Mouse (Mus musculus): ENCODE measurements around the gene Cdrt4. TPM values are rescaled to one million over a fixed set of nuclear protein-coding genes. Genes with fewer than 3 reads are reported as not detected.
A peak's percentile ranks its signal among the peaks of the same experiment; 100 is the strongest.

The Cdrt4 gene
- polyA plus RNA-seq, 1 experiment = not detected

- DNase-seq (ENCODE audit: low read depth, low spot score) = no peak
- 67% methylated on average over 6 of the region's 6 CpGs for WGBS
These were observed 13.0 kb upstream of the Cdrt4 start for GRCm38 (mm10) chr11:62937986-62938385.

- WGBS = 75% methylated on average over 5 of the region's 5 CpGs
- DNase-seq (ENCODE audit: low read depth, low spot score) = no peak
These were observed 12.1 kb upstream of the Cdrt4 start for GRCm38 (mm10) chr11:62938921-62939320.

DNA sequence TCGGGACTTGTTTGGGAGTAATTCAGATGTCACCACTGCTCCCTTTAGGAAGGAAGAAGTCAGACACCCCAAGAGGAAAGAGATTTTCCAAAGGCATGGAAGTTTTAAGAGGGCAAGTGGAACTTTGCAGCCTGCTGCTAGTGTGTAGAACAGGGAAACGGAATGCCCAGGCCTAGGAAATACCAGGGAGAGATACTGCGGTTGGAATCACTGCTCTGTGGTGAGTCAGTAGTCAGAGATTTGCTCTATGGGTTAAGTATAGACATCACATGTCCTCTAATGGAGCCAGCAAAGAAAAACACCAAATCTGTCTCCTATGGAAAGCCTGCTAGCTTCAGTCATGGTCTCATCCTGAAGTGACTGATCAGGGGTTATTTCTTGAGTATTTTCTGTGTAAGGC lies 10.8 kb upstream of the Cdrt4 start:
- 72% methylated on average over 3 of the region's 3 CpGs for WGBS
- DNase-seq (ENCODE audit: low read depth, low spot score) = no peak

DNA sequence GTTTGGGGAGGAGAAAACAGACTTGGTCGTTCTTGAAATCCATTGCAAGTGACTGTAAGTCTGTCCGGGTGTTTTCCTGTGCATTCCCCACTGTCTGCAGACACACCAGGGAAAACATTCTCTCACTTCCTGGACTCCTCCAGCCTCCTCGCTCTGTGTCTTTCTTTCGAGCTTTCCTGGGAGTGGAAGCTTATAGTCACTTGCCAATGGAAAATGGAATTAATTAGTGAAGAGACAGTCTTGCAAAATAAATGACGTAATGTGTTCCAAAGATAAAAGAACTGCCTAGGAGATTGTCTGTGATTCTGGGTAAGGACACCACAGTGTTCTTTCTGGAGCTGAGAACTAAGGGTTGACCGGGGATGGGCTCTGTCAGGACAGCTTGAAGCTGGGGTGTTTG lies 7.5 kb upstream of the Cdrt4 start:
- no peak for DNase-seq (ENCODE audit: low read depth, low spot score)
- 52% methylated on average over 6 of the region's 6 CpGs for WGBS

DNA sequence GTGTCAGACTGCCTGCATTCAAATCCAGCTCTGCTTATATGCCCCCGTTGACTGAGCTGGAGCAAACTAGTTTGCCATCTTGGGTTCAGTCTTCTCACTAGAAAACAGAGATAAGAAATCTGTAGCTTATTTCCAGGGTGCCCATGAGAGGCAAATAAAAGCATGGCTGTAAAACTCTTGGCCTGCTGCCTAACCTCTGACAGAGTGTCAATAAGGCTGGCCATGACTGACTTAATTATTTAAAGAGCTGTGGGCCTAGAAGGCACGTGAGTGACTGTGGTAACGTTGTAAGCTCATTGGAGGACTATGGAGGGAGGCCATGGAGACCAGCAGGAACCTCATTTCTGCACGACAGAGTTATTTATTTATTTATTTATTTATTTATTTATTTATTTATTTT lies 5.5 kb upstream of the Cdrt4 start:
- WGBS = 34% methylated on average over 4 of the region's 4 CpGs
- peak; percentile 66 for DNase-seq (ENCODE audit: low read depth, low spot score)

GRCm38 (mm10) chr11:62949548-62949947 lies 1.4 kb upstream of the Cdrt4 start:
- 97% methylated on average over 1 of the region's 1 CpGs for WGBS

DNA sequence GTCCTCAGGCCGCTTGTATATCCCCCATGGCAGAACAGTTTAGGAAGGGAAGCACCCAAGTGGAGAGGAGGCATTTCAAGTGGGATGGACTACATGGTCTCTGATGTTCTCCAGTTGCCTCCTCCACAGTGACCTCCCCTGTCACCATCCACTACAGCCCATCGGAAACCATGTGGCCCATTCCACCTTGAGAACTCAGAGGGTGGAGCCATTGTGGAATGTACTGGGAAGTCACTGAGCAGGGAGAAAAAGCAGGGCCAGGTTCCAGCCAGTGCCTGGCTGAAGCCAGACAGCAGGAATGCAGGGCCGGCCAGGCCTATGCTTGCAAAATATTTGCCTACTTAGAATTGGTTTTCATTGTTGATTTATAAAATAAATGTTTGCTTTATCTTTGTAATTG lies 3.8 kb downstream of the Cdrt4 start:
- DNase-seq (ENCODE audit: low read depth, low spot score) = no peak
- WGBS = 56% methylated on average over 2 of the region's 3 CpGs

More at GRCm38 (mm10) chr11:62949548-62949947, 1.4 kb upstream of the Cdrt4 start:
- DNase-seq (ENCODE audit: low read depth, low spot score) = no peak

- no peak for DNase-seq (ENCODE audit: low read depth, low spot score)
- 81% methylated on average over 5 of the region's 5 CpGs for WGBS
These were observed 4.2 kb downstream of the Cdrt4 start for GRCm38 (mm10) chr11:62955186-62955585.

- DNase-seq (ENCODE audit: low read depth, low spot score) = no peak
- 27% methylated on average over 6 of the region's 6 CpGs for WGBS
These were observed 4.8 kb downstream of the Cdrt4 start for GRCm38 (mm10) chr11:62955776-62956175.

DNA sequence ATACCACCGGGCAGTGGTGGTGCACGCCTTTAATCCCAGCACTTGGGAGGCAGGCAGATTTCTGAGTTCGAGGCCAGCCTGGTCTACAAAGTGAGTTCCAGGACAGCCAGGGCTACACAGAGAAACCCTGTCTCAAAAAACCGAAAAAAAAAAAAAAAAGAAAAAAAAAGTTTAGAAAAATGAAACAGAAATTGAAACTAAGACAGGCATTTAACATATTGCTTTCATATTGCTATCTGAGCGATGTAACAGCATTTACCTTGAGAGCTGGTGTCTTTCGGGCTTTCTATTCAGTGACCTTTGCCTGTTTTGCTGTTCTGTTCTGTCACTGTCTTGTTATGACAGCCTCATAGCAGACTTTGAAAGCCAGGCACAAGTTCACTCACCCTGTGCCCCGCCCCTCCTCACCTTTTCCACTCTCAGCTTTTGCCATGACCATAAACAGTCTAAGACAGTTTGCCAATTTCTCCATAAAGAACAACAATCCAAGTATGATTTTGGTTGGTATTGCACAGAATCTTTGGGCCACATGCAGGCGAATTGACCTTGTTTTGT lies 6.7 kb downstream of the Cdrt4 start:
- peak; percentile 45 for DNase-seq (ENCODE audit: low read depth, low spot score)
- WGBS = 75% methylated on average over 8 of the region's 8 CpGs

DNA sequence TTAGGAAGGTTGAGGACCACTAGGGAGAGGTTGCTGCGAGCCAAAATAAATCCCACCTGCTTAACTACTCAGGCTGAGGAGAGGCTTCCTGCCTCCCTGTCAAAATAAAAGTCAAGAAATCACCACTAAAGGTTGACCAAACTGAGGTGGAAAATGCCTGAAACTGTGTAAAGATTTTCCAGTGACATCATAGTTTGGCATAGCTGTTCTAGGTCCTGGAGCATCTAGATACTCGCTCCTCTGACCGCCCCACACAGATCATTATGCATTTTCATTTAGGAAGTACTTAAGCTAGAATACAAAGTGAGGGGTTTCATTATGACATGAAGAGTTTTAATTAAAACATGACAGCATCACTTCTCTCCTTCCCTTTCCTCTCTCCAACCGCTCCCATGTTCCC lies 12.3 kb downstream of the Cdrt4 start:
- DNase-seq (ENCODE audit: low read depth, low spot score) = no peak
- WGBS = 88% methylated on average over 4 of the region's 4 CpGs

DNA sequence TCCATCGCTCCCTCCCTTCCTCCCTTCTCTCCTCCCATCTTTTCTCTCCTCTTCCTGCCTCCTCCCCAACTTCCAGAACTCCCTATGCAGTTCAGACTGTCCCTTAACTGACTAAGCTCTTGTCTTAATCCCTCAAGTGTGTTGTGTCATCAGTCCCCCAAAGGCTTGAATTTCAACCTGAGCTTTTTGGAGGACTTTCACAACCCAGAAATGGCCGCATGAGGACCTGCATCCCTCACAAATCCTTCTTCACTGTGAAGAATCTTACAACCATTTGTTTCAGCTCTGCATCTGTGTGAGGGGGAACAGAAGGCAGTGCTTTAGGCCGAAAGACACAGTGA lies 15.4 kb downstream of the Cdrt4 start:
- WGBS = 53% methylated on average over 3 of the region's 3 CpGs
- no peak for DNase-seq (ENCODE audit: low read depth, low spot score)

- no peak for DNase-seq (ENCODE audit: low read depth, low spot score)
- 9% methylated on average over 27 of the region's 27 CpGs for WGBS
These were observed 16.0 kb downstream of the Cdrt4 start for GRCm38 (mm10) chr11:62966765-62967633.

GRCm38 (mm10) chr11:62977176-62977575 lies 26.2 kb downstream of the Cdrt4 start:
- no peak for DNase-seq (ENCODE audit: low read depth, low spot score)
- 80% methylated on average over 1 of the region's 1 CpGs for WGBS

- no peak for DNase-seq (ENCODE audit: low read depth, low spot score)
- 84% methylated on average over 6 of the region's 6 CpGs for WGBS
These were observed 27.9 kb downstream of the Cdrt4 start for GRCm38 (mm10) chr11:62978886-62979285.

- 69% methylated on average over 3 of the region's 3 CpGs for WGBS
These were observed 30.7 kb downstream of the Cdrt4 start for GRCm38 (mm10) chr11:62981729-62982128.

DNA sequence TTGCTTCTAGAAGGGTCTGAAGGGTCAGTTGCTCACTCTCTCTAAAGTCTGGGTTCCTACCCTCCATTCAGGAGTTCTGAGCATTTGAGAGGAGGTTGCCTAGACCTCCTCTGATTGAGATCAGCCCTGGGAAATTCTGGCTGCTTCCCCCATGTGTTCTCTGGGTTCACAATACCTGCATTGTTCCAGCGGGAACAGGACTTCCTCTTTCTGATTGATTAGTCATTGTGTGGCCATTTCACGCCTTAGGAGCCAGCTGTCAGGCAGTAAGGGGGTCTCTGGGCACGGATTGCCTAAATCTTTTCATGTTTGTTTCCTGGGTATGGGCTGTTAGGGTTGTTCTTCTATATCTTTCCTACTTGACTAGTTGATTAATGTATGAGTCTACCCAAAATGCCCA lies 32.8 kb downstream of the Cdrt4 start:
- DNase-seq (ENCODE audit: low read depth, low spot score) = no peak
- 23% methylated on average over 3 of the region's 3 CpGs for WGBS

More at GRCm38 (mm10) chr11:62981729-62982128, 30.7 kb downstream of the Cdrt4 start:
- no peak for DNase-seq (ENCODE audit: low read depth, low spot score)

GRCm38 (mm10) chr11:62984365-62984764 lies 33.4 kb downstream of the Cdrt4 start:
- DNase-seq (ENCODE audit: low read depth, low spot score) = no peak
- WGBS = 49% methylated on average over 3 of the region's 3 CpGs

DNA sequence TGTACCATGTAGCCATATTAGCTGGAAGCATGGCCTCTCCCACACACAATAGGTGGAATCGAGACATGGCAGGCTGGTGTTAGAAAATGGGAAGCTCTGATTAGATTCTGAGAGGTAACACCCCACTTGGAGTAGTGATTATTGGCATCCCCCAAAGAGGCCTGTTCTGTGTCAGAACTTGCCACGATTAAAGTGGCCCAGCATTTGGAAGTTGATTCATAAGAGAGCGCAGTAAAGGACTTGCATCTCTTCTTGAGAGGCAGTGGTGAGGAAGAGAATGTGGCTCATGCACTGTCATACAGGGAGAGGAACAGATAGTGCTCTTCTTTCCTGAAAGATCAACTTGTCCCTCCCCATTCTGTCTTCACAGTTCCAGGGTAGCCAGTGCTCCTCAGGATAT lies 34.1 kb downstream of the Cdrt4 start:
- WGBS = 85% methylated on average over 3 of the region's 3 CpGs
- no peak for DNase-seq (ENCODE audit: low read depth, low spot score)

DNA sequence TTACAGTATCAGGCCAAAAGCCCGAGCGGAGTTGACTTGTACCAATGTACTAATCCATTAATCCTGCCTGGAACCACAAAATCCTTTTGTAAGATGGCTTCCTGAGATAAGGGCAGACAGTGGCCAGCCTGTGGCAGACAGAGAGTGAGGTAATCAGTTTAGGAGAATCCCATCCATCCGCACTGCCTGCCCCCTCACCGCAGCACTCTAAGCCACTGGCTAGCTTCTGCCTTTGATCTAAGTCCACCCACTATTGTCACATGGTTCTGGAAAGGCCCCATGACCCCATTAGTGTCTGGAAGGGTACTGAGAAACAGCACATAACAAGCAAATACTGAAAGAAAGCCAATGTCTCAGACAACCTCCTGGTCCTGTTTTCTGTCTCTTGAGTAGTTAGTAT lies 35.6 kb downstream of the Cdrt4 start:
- WGBS = 90% methylated on average over 4 of the region's 4 CpGs
- DNase-seq (ENCODE audit: low read depth, low spot score) = no peak

GRCm38 (mm10) chr11:62990150-62990685 lies 39.2 kb downstream of the Cdrt4 start:
- 95% methylated on average over 3 of the region's 3 CpGs for WGBS
- DNase-seq (ENCODE audit: low read depth, low spot score) = no peak

Measured in large intestine, adult 2 months (tissue).